Mouse (Mus musculus): ENCODE measurements at regions not wholly inside any gene's neighbourhood (a gene's known extent, or its start where the extent isn't known, plus 50 kb on each side); places are given as distances from the start of the nearest gene placed in this dataset.
A peak's percentile ranks its signal among the peaks of the same experiment; 100 is the strongest.

DNA sequence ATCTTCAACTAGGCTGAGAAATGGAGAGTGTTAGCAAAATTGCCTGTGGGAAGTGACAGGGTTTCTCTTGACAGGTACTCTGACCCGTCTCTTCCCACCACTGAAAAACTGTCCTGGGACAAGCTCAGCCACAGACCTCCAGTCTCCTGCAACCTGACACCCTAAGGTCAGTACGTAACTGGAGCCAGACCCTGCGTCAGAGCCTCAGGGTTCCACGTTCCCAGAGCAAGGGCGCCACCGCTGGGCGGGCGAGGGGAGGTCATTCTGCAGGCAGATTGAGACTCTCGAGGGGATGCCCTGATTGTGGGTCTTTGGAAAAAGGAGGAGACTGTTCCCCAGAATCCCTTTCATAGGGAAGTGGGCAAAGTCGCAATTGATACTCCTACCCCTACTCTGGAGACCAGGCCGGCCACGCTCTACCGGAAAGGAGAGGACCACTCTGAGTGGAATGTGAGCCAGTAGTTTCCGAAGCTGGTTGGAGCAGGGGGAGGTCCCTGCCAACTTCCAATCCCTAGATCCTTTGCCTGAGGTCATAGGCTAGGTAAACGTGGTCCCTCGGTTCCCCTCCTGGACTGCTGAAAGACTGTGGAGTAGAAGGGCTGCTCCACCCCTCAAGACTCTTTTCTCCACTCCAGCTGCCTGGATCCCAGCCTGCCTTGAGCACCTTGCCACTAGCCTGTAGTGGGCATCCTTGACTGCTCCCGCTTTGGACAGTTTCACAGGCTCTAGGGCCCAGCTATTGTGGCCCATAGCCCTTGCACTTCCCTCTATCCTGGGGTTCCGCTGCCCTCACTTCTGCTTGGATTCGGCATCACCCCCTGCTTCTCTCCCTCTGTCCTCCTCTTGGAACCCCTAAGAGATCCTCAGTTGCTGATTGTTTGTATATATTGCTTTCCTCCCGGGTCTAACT lies 61.0 kb upstream of the Lpcat1 start:
- Histone ChIP-seq H3K27me3 (replicated peaks) (peaks cover 29% of the 10 kb centered on the region), H3K9ac (peak overlapping the region; percentile 55), H3K4me1 (peaks cover 8% of the 10 kb centered on the region), H3K4me3 (0 out of 2 replicates have a peak overlapping the region, but pooled peaks have one; percentile 10), H3K9me3 (no peaks in the 10 kb centered on the region), H3K4me2 (peak overlapping the region; percentile 57), H3K27ac (replicated peaks) (no peak overlapping the region), H3K36me3 (no peaks in the 10 kb centered on the region)
- ATAC-seq (ENCODE audit: extremely low read depth, insufficient number of reproducible peaks, low FRiP score, low TSS enrichment): peak; percentile 42; the same call in 1 of the 2 replicates
- WGBS: 13% methylated on average over 20 of the region's 20 CpGs

DNA sequence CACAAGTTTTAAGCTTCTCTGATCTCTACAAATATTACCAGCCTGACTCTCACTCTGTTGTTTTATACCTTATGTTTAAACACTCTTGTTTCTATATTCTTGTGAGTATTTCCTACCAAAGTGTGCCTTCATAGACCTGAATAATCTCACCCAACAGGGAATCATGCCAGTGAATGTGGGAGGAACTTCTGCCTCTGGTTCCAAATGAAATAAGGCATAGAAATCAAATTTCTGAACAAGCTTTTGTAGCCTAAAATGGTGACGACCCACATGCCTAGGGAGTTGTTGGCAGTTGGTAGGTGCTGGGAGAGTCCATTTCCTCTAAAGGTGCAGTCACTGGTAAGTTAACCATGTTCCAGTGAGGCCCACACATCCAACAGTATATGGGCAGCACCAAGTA lies 66.1 kb upstream of the Lpcat1 start:
- Histone ChIP-seq H3K9me3 (no peaks in the 10 kb centered on the region), H3K36me3 (no peaks in the 10 kb centered on the region), H3K4me2 (no peak overlapping the region), H3K27ac (replicated peaks) (no peak overlapping the region), H3K4me1 (peaks cover 15% of the 10 kb centered on the region), H3K4me3 (no peak overlapping the region), H3K9ac (no peak overlapping the region), H3K27me3 (replicated peaks) (peaks cover 1% of the 10 kb centered on the region; the same call in 1 of the 2 replicates)
- WGBS: 74% methylated on average over 1 of the region's 1 CpGs
- ATAC-seq (ENCODE audit: extremely low read depth, insufficient number of reproducible peaks, low FRiP score, low TSS enrichment): no peak

DNA sequence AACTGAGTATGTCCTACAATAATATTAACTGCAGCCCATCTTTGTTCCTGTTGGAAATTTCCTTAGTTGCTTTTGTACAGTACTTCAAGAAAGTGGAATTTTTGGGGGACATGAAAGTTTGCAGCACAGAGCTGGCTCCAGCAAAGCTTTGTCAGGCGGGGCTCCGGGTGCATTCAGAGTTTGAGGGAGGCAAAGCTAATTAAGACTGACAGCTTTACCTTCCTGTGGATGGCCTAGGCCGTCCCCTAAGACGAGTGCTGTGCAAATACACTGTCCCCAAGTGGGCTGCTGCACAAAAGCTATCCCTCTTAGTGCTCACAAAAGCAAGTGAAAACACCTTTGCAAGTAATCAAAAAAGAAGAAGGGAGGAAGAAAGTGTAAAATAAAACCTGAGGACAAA lies 68.7 kb upstream of the Ndufs6 start:
- no peak overlapping the region for H3K4me3 ChIP-seq
- no peaks in the 10 kb centered on the region for H3K36me3 ChIP-seq
- H3K4me1 ChIP-seq: peaks cover 9% of the 10 kb centered on the region
- WGBS: 23% methylated on average over 4 of the region's 4 CpGs
- ATAC-seq (ENCODE audit: extremely low read depth, insufficient number of reproducible peaks, low FRiP score, low TSS enrichment): no peak
- H3K27me3 ChIP-seq (replicated peaks): no peaks in the 10 kb centered on the region
- peaks cover 5% of the 10 kb centered on the region for H3K9me3 ChIP-seq
- H3K4me2 ChIP-seq: no peak overlapping the region
- no peak overlapping the region for H3K27ac ChIP-seq (replicated peaks)
- no peak overlapping the region for H3K9ac ChIP-seq

DNA sequence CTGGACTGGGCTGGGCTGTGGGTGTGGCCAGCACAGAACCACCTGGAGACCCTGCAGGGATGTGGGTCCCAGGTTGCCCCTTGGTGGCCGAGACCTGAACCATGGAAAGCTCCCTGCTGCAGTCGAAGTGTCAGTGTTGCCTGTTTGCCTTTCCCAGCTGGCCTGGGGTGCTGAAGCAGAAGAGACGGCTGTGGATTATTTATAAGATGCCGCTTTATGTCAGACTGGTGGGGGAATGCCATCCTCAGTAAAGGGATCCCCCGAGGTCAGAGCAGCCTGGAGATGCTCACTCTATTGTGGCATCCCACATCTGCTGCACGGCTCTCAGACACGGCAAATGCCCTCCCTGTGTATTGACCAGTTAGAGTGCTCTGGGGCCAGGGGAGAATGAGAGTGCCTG lies 67.5 kb upstream of the Ndufs6 start:
- Histone ChIP-seq H3K9ac (no peak overlapping the region), H3K27ac (replicated peaks) (no peak overlapping the region), H3K4me2 (no peak overlapping the region), H3K36me3 (no peaks in the 10 kb centered on the region), H3K9me3 (peaks cover 7% of the 10 kb centered on the region), H3K27me3 (replicated peaks) (no peaks in the 10 kb centered on the region), H3K4me1 (peaks cover 9% of the 10 kb centered on the region), H3K4me3 (no peak overlapping the region)
- 67% methylated on average over 7 of the region's 7 CpGs for WGBS
- no peak for ATAC-seq (ENCODE audit: extremely low read depth, insufficient number of reproducible peaks, low FRiP score, low TSS enrichment)

DNA sequence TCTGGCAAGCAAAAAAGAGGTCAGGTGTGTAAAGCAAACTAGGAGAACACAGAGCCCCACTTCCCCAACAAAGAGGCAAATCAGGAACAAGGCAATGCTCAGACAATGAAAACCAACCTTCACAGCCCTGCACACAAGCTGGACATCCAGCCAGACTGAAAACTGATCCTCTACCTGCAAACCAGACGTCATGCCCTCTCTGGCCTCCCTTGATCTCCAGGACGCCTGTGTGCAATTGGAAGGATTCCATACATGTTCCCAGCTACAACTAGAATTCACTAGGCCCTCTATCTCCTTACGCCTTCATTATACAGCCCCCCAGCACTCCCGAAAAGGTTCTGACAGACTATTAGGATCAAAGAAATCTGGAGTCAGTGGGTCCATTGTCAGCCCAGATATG lies 60.7 kb upstream of the Ndufs6 start:
- peaks cover 7% of the 10 kb centered on the region for H3K9me3 ChIP-seq
- no peaks in the 10 kb centered on the region for H3K27me3 ChIP-seq (replicated peaks)
- 71% methylated on average over 4 of the region's 4 CpGs for WGBS
- H3K4me1 ChIP-seq: no peaks in the 10 kb centered on the region
- no peak overlapping the region for H3K4me2 ChIP-seq
- ATAC-seq (ENCODE audit: extremely low read depth, insufficient number of reproducible peaks, low FRiP score, low TSS enrichment): no peak
- no peak overlapping the region for H3K9ac ChIP-seq
- no peak overlapping the region for H3K4me3 ChIP-seq
- no peak overlapping the region for H3K27ac ChIP-seq (replicated peaks)
- H3K36me3 ChIP-seq: no peaks in the 10 kb centered on the region

DNA sequence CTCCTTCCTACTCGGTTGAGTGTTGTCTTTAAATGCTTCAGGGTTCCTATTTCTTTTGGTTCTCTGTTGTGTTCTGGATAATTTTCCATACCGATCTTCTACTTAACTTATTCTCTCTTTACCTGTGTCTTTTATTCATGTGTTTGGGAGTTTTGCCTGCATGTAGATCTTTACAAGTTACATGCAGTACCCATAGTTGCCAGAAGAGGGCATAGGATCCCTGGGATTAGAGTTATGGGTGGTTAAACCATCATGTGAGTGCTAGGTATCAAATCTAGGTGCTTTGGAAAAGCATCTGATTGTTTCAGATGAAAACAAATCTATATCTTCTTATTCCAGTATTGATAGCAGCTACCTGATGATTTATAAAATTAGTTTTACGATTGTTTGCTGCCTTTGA lies 55.2 kb upstream of the Ndufs6 start:
- Histone ChIP-seq H3K4me1 (no peaks in the 10 kb centered on the region), H3K9ac (no peak overlapping the region), H3K27me3 (replicated peaks) (no peaks in the 10 kb centered on the region), H3K4me3 (no peak overlapping the region), H3K36me3 (no peaks in the 10 kb centered on the region), H3K27ac (replicated peaks) (no peak overlapping the region), H3K9me3 (no peaks in the 10 kb centered on the region), H3K4me2 (no peak overlapping the region)
- no peak for ATAC-seq (ENCODE audit: extremely low read depth, insufficient number of reproducible peaks, low FRiP score, low TSS enrichment)
- 53% methylated on average over 3 of the region's 3 CpGs for WGBS
